Mouse (Mus musculus): ENCODE data around the gene Fam83d. TPM values are rescaled to one million over a fixed set of nuclear protein-coding genes. Genes with fewer than 3 reads are reported as not detected.

Gene Fam83d
- 1.2 TPM for polyA plus RNA-seq (2015; fragmentation: Illumina TruSeq; extraction: RNeasy Lipid Tissue Mini Kit (QIAGEN cat#74804); ENCODE audit: insufficient read depth, low replicate concordance)

GRCm38 (mm10) chr2:158767742-158768339 lies at the start of gene Fam83d:
Fam83d (plus strand) TSS chr2:158768093.

GRCm38 (mm10) chr2:158794494-158795004 lies 26.7 kb downstream of the Fam83d start, which contains the start of gene Dhx35:
Dhx35 (plus strand) TSS chr2:158794807.

Other genes with a start within 250 kb of the Fam83d start
- not detected for gene Slc32a1, start 157.3 kb upstream of the Fam83d start, polyA plus RNA-seq (2015; fragmentation: Illumina TruSeq; extraction: RNeasy Lipid Tissue Mini Kit (QIAGEN cat#74804); ENCODE audit: insufficient read depth, low replicate concordance)
- 9.8 TPM for gene Actr5, start 143.2 kb upstream of the Fam83d start, polyA plus RNA-seq (2015; fragmentation: Illumina TruSeq; extraction: RNeasy Lipid Tissue Mini Kit (QIAGEN cat#74804); ENCODE audit: insufficient read depth, low replicate concordance)
- 26.7 TPM for gene Ppp1r16b, start 102.7 kb upstream of the Fam83d start, polyA plus RNA-seq (2015; fragmentation: Illumina TruSeq; extraction: RNeasy Lipid Tissue Mini Kit (QIAGEN cat#74804); ENCODE audit: insufficient read depth, low replicate concordance)
- gene Dhx35, start 26.7 kb downstream of the Fam83d start, polyA plus RNA-seq (2015; fragmentation: Illumina TruSeq; extraction: RNeasy Lipid Tissue Mini Kit (QIAGEN cat#74804); ENCODE audit: insufficient read depth, low replicate concordance), result 16.1 TPM

All from spleen, adult 10 weeks (tissue).